Mouse (Mus musculus) heart, embryonic 15.5 days (tissue): Measurements from ENCODE around the gene Sema3a. TPM values are rescaled to one million over a fixed set of nuclear protein-coding genes. Genes with fewer than 3 reads are reported as not detected.

Experiments
- ATAC-seq: fragments of 200-750 bp; cut with Nextera tagmentation; replicated peaks from 2 replicates; pipeline ENCODE4 v1.8.0; 2017; ENCODE audit warnings: low read depth, moderate TSS enrichment; ENCODE audit not compliant: insufficient number of reproducible peaks, insufficient read depth, low FRiP score
- H3K27ac ChIP-seq: fragments of 300-500 bp; sonication (generic); 2 replicates; pipeline ENCODE4 v1.5.1; 2015; ENCODE audit warnings: mild to moderate bottlenecking, inconsistent platforms
- H3K27me3 ChIP-seq: fragments of 300-500 bp; sonication (generic); 2 replicates; pipeline ENCODE4 v1.6.1; 2015; ENCODE audit warnings: inconsistent platforms
- H3K36me3 ChIP-seq: fragments of 300-500 bp; sonication (generic); 2 replicates; pipeline ENCODE4 v1.6.1; 2015; ENCODE audit warnings: mild to moderate bottlenecking, inconsistent platforms
- H3K4me1 ChIP-seq: fragments of 300-500 bp; sonication (generic); replicated peaks from 2 replicates; pipeline ENCODE4 v1.6.1; 2015; ENCODE audit warnings: inconsistent platforms
- H3K4me2 ChIP-seq: fragments of 300-500 bp; sonication (generic); 2 replicates; pipeline ENCODE4 v1.6.1; 2015; ENCODE audit warnings: inconsistent platforms, mild to moderate bottlenecking, moderate library complexity
- H3K4me3 ChIP-seq: fragments of 300-500 bp; sonication (generic); 2 replicates; pipeline ENCODE4 v1.5.1; 2015; ENCODE audit warnings: mild to moderate bottlenecking, inconsistent platforms
- H3K9ac ChIP-seq: fragments of 300-500 bp; sonication (generic); 2 replicates; pipeline ENCODE4 v1.6.1; 2015; ENCODE audit warnings: mild to moderate bottlenecking, inconsistent platforms
- H3K9me3 ChIP-seq: fragments of 300-500 bp; sonication (generic); replicated peaks from 2 replicates; pipeline ENCODE4 v1.6.1; 2016; ENCODE audit warnings: inconsistent platforms
- WGBS: fragments of 180-500 bp; shearing (Covaris S2); methylation state at CpG from one replicate; pipeline ENCODE4 v1.1.7; 2015; ENCODE audit warnings: mixed read lengths; 5-methylcytosine and 5-hydroxymethylcytosine counted together
- polyA plus RNA-seq: library from polyadenylated mRNA; unstranded; fragments of >200 nt; fragmentation: Nextera tagmentation; extraction: Ambion mirVana; gene quantifications from 2 replicates; pipeline ENCODE4 v1.2.1, GENCODE M21; 2015

Sema3a gene
- polyA plus RNA-seq, 1 experiment from 2014 or later: 8.2 TPM

- no peak overlapping the region for H3K9ac ChIP-seq
- H3K4me1 ChIP-seq: no peaks in the 10 kb centered on the region
- no peaks in the 10 kb centered on the region for H3K27me3 ChIP-seq
- H3K9me3 ChIP-seq: no peaks in the 10 kb centered on the region
- no peak overlapping the region for H3K4me3 ChIP-seq
- no peak overlapping the region for H3K27ac ChIP-seq
- H3K4me2 ChIP-seq: no peak overlapping the region
- no peaks in the 10 kb centered on the region for H3K36me3 ChIP-seq
- ATAC-seq: no peak
- WGBS: 78% methylated on average over 3 of the region's 3 CpGs
Measured at GRCm38 (mm10) chr5:13320138-13320537, 194.9 kb downstream of the Sema3a start.

- H3K4me3 ChIP-seq: no peak overlapping the region
- no peaks in the 10 kb centered on the region for H3K9me3 ChIP-seq
- H3K27ac ChIP-seq: no peak overlapping the region
- H3K9ac ChIP-seq: no peak overlapping the region
- no peak overlapping the region for H3K4me2 ChIP-seq
- 57% methylated on average over 5 of the region's 5 CpGs for WGBS
- no peaks in the 10 kb centered on the region for H3K36me3 ChIP-seq
- H3K27me3 ChIP-seq: no peaks in the 10 kb centered on the region
- no peak for ATAC-seq
- no peaks in the 10 kb centered on the region for H3K4me1 ChIP-seq
Measured at GRCm38 (mm10) chr5:13327281-13327680, 202.1 kb downstream of the Sema3a start.

GRCm38 (mm10) chr5:13331412-13331811, 206.2 kb downstream of the Sema3a start:
- H3K36me3 ChIP-seq: no peaks in the 10 kb centered on the region
- H3K9ac ChIP-seq: no peak overlapping the region
- WGBS: 72% methylated on average over 2 of the region's 2 CpGs
- H3K27ac ChIP-seq: no peak overlapping the region
- no peak overlapping the region for H3K4me2 ChIP-seq
- no peak for ATAC-seq
- H3K9me3 ChIP-seq: no peaks in the 10 kb centered on the region
- H3K27me3 ChIP-seq: no peaks in the 10 kb centered on the region
- H3K4me1 ChIP-seq: no peaks in the 10 kb centered on the region
- no peak overlapping the region for H3K4me3 ChIP-seq

GRCm38 (mm10) chr5:13337665-13338064, 212.5 kb downstream of the Sema3a start:
- Histone ChIP-seq H3K9ac (no peak overlapping the region), H3K27me3 (no peaks in the 10 kb centered on the region), H3K4me3 (no peak overlapping the region), H3K27ac (no peak overlapping the region), H3K4me1 (no peaks in the 10 kb centered on the region), H3K36me3 (no peaks in the 10 kb centered on the region), H3K9me3 (no peaks in the 10 kb centered on the region), H3K4me2 (no peak overlapping the region)
- no peak for ATAC-seq
- WGBS: 65% methylated on average over 1 of the region's 1 CpGs

GRCm38 (mm10) chr5:13347068-13347467, 221.9 kb downstream of the Sema3a start:
- ATAC-seq: no peak
- Histone ChIP-seq H3K4me1 (no peaks in the 10 kb centered on the region), H3K36me3 (no peaks in the 10 kb centered on the region), H3K4me2 (no peak overlapping the region), H3K9me3 (no peaks in the 10 kb centered on the region), H3K9ac (no peak overlapping the region), H3K4me3 (no peak overlapping the region), H3K27ac (no peak overlapping the region), H3K27me3 (no peaks in the 10 kb centered on the region)
- 74% methylated on average over 4 of the region's 4 CpGs for WGBS

GRCm38 (mm10) chr5:13351611-13352010, 226.4 kb downstream of the Sema3a start:
- no peak overlapping the region for H3K4me2 ChIP-seq
- H3K9ac ChIP-seq: no peak overlapping the region
- H3K27me3 ChIP-seq: no peaks in the 10 kb centered on the region
- H3K36me3 ChIP-seq: no peaks in the 10 kb centered on the region
- no peak overlapping the region for H3K27ac ChIP-seq
- H3K4me3 ChIP-seq: no peak overlapping the region
- ATAC-seq: no peak
- no peaks in the 10 kb centered on the region for H3K4me1 ChIP-seq
- 46% methylated on average over 4 of the region's 4 CpGs for WGBS
- H3K9me3 ChIP-seq: no peaks in the 10 kb centered on the region

- H3K27me3 ChIP-seq: no peaks in the 10 kb centered on the region
- no peaks in the 10 kb centered on the region for H3K36me3 ChIP-seq
- no peaks in the 10 kb centered on the region for H3K9me3 ChIP-seq
- no peak for ATAC-seq
- H3K4me2 ChIP-seq: no peak overlapping the region
- no peaks in the 10 kb centered on the region for H3K4me1 ChIP-seq
- H3K27ac ChIP-seq: no peak overlapping the region
- H3K4me3 ChIP-seq: no peak overlapping the region
- H3K9ac ChIP-seq: no peak overlapping the region
- WGBS: 67% methylated on average over 1 of the region's 1 CpGs
Measured at GRCm38 (mm10) chr5:13352995-13353394, 227.8 kb downstream of the Sema3a start.

GRCm38 (mm10) chr5:13353539-13353938, 228.3 kb downstream of the Sema3a start:
- no peak for ATAC-seq
- H3K4me3 ChIP-seq: no peak overlapping the region
- WGBS: 63% methylated on average over 1 of the region's 1 CpGs
- no peak overlapping the region for H3K4me2 ChIP-seq
- H3K9ac ChIP-seq: no peak overlapping the region
- H3K36me3 ChIP-seq: no peaks in the 10 kb centered on the region
- H3K27ac ChIP-seq: no peak overlapping the region
- H3K27me3 ChIP-seq: no peaks in the 10 kb centered on the region
- no peaks in the 10 kb centered on the region for H3K4me1 ChIP-seq
- no peaks in the 10 kb centered on the region for H3K9me3 ChIP-seq

- no peaks in the 10 kb centered on the region for H3K4me1 ChIP-seq
- ATAC-seq: no peak
- H3K9me3 ChIP-seq: no peaks in the 10 kb centered on the region
- H3K27me3 ChIP-seq: no peaks in the 10 kb centered on the region
- no peak overlapping the region for H3K4me3 ChIP-seq
- H3K9ac ChIP-seq: no peak overlapping the region
- WGBS: 91% methylated on average over 1 of the region's 1 CpGs
- no peak overlapping the region for H3K4me2 ChIP-seq
- H3K27ac ChIP-seq: no peak overlapping the region
- no peaks in the 10 kb centered on the region for H3K36me3 ChIP-seq
Measured at GRCm38 (mm10) chr5:13354913-13355312, 229.7 kb downstream of the Sema3a start.

- Histone ChIP-seq H3K27ac (no peak overlapping the region), H3K27me3 (no peaks in the 10 kb centered on the region), H3K4me3 (no peak overlapping the region), H3K4me1 (no peaks in the 10 kb centered on the region), H3K9me3 (no peaks in the 10 kb centered on the region), H3K9ac (no peak overlapping the region), H3K36me3 (no peaks in the 10 kb centered on the region), H3K4me2 (no peak overlapping the region)
- no peak for ATAC-seq
- WGBS: 43% methylated on average over 4 of the region's 4 CpGs
Measured at GRCm38 (mm10) chr5:13358770-13359169, 233.6 kb downstream of the Sema3a start.

- Histone ChIP-seq H3K4me1 (no peaks in the 10 kb centered on the region), H3K9me3 (no peaks in the 10 kb centered on the region), H3K4me2 (no peak overlapping the region), H3K9ac (no peak overlapping the region), H3K27me3 (no peaks in the 10 kb centered on the region), H3K36me3 (no peaks in the 10 kb centered on the region), H3K4me3 (no peak overlapping the region), H3K27ac (no peak overlapping the region)
- ATAC-seq: no peak
- WGBS: 46% methylated on average over 3 of the region's 3 CpGs
Measured at GRCm38 (mm10) chr5:13360711-13361110, 235.5 kb downstream of the Sema3a start.

GRCm38 (mm10) chr5:13365108-13365507, 239.9 kb downstream of the Sema3a start:
- WGBS: 76% methylated on average over 2 of the region's 2 CpGs
- no peak overlapping the region for H3K4me3 ChIP-seq
- H3K4me2 ChIP-seq: no peak overlapping the region
- no peaks in the 10 kb centered on the region for H3K4me1 ChIP-seq
- H3K9me3 ChIP-seq: no peaks in the 10 kb centered on the region
- no peak overlapping the region for H3K9ac ChIP-seq
- no peaks in the 10 kb centered on the region for H3K27me3 ChIP-seq
- H3K27ac ChIP-seq: no peak overlapping the region
- H3K36me3 ChIP-seq: no peaks in the 10 kb centered on the region
- no peak for ATAC-seq
